Mouse (Mus musculus) lung, adult 2 months (tissue): ENCODE measurements around the gene Il11ra1. TPM values are rescaled to one million over a fixed set of nuclear protein-coding genes. Genes with fewer than 3 reads are reported as not detected.
A peak's percentile ranks its signal among the peaks of the same experiment; 100 is the strongest.

Experiments used
- DNase-seq: peaks from one replicate; pipeline ENCODE4 v3.0.0; 2022
- H3K4me1 ChIP-seq: fragments of 200-500 bp; 2 replicates; pipeline ENCODE4 v1.6.1; 2011; ENCODE audit warnings: low read length; ENCODE audit not compliant: control insufficient read depth, insufficient read depth
- H3K4me3 ChIP-seq: fragments of 200-500 bp; replicated peaks from 2 replicates; pipeline ENCODE3; 2011; ENCODE audit warnings: low read depth, mild to moderate bottlenecking, control low read depth, low read length; ENCODE audit errors: extremely low read depth
- CTCF ChIP-seq: fragments of 200-500 bp; IDR thresholded peaks from 2 replicates; pipeline ENCODE4 v1.5.1; 2011; ENCODE audit warnings: mild to moderate bottlenecking, low read length, control low read depth; ENCODE audit not compliant: insufficient read depth
- POLR2A ChIP-seq: fragments of 200-500 bp; IDR thresholded peaks from 2 replicates; pipeline ENCODE4 v1.6.1; 2011; ENCODE audit warnings: low read depth, mild to moderate bottlenecking, control low read depth, low read length, borderline replicate concordance; ENCODE audit errors: extremely low read depth
- WGBS: fragments of 180-500 bp; shearing (Covaris S2); methylation state at CpG from one replicate; pipeline ENCODE4 v1.1.7; 2018; 5-methylcytosine and 5-hydroxymethylcytosine counted together
- polyA plus RNA-seq: library from polyadenylated mRNA; depleted of rRNA; stranded (reverse); fragments of >200 nt; gene quantifications from 2 replicates; pipeline ENCODE4 v1.2.3, GENCODE M21; 2012

The Il11ra1 gene
- polyA plus RNA-seq, 1 experiment: 109 TPM

- TF ChIP-seq CTCF (no peak), POLR2A (no peak)
- Histone ChIP-seq H3K4me1 (peaks cover 7% of the 10 kb centered on the region), H3K4me3 (no peak overlapping the region)
- no peak for DNase-seq
- WGBS: 65% methylated on average over 16 of the region's 16 CpGs
Measured at GRCm38 (mm10) chr4:41711705-41712375, 12.1 kb downstream of the Il11ra1 start.

- DNase-seq: no peak
- Histone ChIP-seq H3K4me3 (peak overlapping the region; percentile 73), H3K4me1 (peaks cover 7% of the 10 kb centered on the region)
- TF ChIP-seq CTCF (no peak), POLR2A (no peak)
- 31% methylated on average over 31 of the region's 31 CpGs for WGBS
Measured at GRCm38 (mm10) chr4:41712421-41713196, 12.8 kb downstream of the Il11ra1 start.

GRCm38 (mm10) chr4:41713197-41714067 is 13.6 kb downstream of the Il11ra1 start, which contains the start of gene Rpp25l:
TSS of gene Rpp25l (minus strand) at chr4:41713534.
- TF ChIP-seq POLR2A: peak; percentile 91
- no peak for TF ChIP-seq CTCF
- Histone ChIP-seq H3K4me1 (peaks cover 5% of the 10 kb centered on the region; the same call in 1 of the 2 replicates), H3K4me3 (peak within 1 kb of the TSS; percentile 73)
- under 1% methylated on average over 61 of the region's 61 CpGs for WGBS
- peak; percentile 89 for DNase-seq

- H3K4me1 ChIP-seq: peaks cover 5% of the 10 kb centered on the region; the same call in 1 of the 2 replicates
Measured at GRCm38 (mm10) chr4:41714276-41714675, 14.5 kb downstream of the Il11ra1 start.

GRCm38 (mm10) chr4:41715082-41715481 is 15.3 kb downstream of the Il11ra1 start:
- no peak overlapping the region for H3K4me3 ChIP-seq
- H3K4me1 ChIP-seq: peaks cover 5% of the 10 kb centered on the region; the same call in 1 of the 2 replicates
- no peak for DNase-seq
- WGBS: 72% methylated on average over 8 of the region's 8 CpGs
- TF ChIP-seq CTCF: no peak
- no peak for TF ChIP-seq POLR2A

More at GRCm38 (mm10) chr4:41714276-41714675, 14.5 kb downstream of the Il11ra1 start:
- TF ChIP-seq CTCF: peak; percentile 88
- TF ChIP-seq POLR2A: no peak
- H3K4me3 ChIP-seq: no peak overlapping the region
- 14% methylated on average over 8 of the region's 8 CpGs for WGBS
- peak; percentile 49 for DNase-seq

- TF ChIP-seq CTCF (no peak), POLR2A (no peak)
- Histone ChIP-seq H3K4me3 (no peak overlapping the region), H3K4me1 (peaks cover 5% of the 10 kb centered on the region; the same call in 1 of the 2 replicates)
- no peak for DNase-seq
- 87% methylated on average over 5 of the region's 5 CpGs for WGBS
Measured at GRCm38 (mm10) chr4:41715596-41715995, 15.8 kb downstream of the Il11ra1 start.

GRCm38 (mm10) chr4:41716834-41717233 is 17.0 kb downstream of the Il11ra1 start:
- 73% methylated on average over 6 of the region's 6 CpGs for WGBS
- H3K4me1 ChIP-seq: peaks cover 4% of the 10 kb centered on the region; the same call in 1 of the 2 replicates
- DNase-seq: no peak
- no peak overlapping the region for H3K4me3 ChIP-seq
- TF ChIP-seq CTCF (no peak), POLR2A (no peak)

GRCm38 (mm10) chr4:41722918-41723351 is 23.1 kb downstream of the Il11ra1 start, which contains the start of gene Dctn3:
TSS of gene Dctn3 (minus strand) at chr4:41723170.
- H3K4me1 ChIP-seq: no peaks in the 10 kb centered on the region
- WGBS: under 1% methylated on average over 27 of the region's 27 CpGs
- TF ChIP-seq POLR2A (peak; percentile 92), CTCF (no peak)
- H3K4me3 ChIP-seq: peak within 1 kb of the TSS; percentile 90
- peak; percentile 86 for DNase-seq
